Mouse (Mus musculus) lung, adult 18-20 months (tissue): ENCODE data around the gene Fkbp15.
A peak's percentile ranks its signal among the peaks of the same experiment; 100 is the strongest.

Experiments
- DNase-seq, 2 experiments: peaks; one replicate each; pipeline ENCODE4 v3.0.0; 2022; ENCODE audit warnings: mixed read lengths in 2 of 2

The Fkbp15 gene

DNA sequence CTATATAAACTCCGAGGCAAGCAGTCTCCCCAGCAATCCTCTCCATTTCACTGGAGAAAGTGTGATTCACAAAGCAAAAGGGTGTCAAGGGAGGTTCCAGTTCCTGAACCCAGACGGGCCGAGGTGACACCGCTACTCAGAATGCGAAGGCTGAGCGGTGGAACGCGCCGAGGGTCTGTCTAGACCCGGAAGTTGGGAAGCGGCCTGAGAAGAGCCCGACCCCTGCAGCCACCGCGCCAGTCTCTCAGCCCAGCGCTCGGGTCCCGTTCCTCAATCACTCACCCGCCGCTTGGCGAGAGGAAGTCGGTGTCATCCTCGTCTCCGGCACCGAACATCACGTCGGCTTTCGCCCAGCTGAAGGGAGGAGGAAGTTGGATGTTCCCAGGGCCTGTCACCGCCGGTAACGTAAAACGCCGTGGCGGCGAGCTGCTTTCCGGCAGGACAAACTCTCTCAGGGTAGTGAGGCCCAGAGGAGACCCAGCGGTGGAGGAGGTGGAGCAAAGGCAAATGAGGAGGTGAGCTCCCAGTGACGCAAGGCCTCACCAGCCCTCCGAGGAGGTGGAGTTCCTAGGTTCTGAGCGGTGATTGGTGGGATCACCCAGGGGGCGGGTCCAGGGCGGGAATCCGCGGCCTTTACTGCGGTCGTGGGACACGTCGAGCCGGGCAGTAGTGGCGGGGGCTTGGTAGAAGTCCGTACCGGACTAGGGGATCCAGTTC is at the start of gene Fkbp15, which contains the start of gene Slc31a1:
Gene Fkbp15 (minus strand): TSS at position 461 of the 717 bp plus-strand sequence.
Gene Slc31a1 (plus strand): TSS at position 640 of the 717 bp plus-strand sequence.
- DNase-seq, result peak; percentile 98

- no peak for DNase-seq
Measured at GRCm38 (mm10) chr4:62409615-62410014, 49.3 kb upstream of the Fkbp15 start.

GRCm38 (mm10) chr4:62408601-62409282 is 48.4 kb upstream of the Fkbp15 start, which contains the start of the genes Cdc26 and Prpf4:
Cdc26 (minus strand) TSS chr4:62408642.
Prpf4 (plus strand) TSS chr4:62408797.
- peak; percentile 99 for DNase-seq

DNA sequence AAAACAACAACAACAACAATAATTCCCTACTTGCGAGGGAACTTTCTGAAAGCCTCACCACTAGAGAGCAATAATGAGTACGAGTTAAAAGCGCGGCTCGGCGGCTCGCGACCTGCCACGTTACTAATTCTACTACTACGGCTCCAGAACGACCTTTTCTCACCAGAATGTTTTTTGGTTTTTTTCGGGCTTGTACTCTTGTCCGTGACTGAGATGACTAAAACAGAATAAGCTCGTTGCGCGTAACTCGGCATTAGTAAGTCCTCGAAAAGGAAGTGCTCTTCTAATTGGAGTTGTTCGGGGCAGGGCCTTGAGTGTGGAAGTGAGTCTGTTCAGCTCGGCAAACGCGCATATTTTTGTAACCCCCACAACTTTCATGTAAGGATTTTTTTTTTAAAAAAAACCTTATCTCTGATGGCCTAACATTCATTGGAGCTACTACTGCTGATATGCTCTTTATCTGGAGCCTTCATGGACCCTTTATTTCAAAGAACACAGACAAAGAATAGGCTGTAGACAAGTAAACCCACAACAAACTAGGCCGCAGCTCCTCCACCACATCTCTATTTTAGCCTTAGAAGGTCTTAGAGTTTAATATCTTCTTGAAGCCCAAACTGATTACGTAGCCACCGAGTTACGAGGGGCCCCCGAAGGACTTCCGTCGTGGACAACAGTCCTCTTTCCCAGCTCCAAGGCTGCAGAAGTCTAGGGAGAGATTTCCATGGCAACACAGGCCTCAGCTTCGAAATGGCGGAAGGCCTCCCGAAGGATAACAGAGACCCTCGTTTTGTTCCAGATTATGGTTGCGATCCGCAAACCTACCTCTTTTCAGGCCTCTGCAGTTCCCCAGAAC is 47.6 kb upstream of the Fkbp15 start:
- peak; percentile 52 to 61 for DNase-seq

DNA sequence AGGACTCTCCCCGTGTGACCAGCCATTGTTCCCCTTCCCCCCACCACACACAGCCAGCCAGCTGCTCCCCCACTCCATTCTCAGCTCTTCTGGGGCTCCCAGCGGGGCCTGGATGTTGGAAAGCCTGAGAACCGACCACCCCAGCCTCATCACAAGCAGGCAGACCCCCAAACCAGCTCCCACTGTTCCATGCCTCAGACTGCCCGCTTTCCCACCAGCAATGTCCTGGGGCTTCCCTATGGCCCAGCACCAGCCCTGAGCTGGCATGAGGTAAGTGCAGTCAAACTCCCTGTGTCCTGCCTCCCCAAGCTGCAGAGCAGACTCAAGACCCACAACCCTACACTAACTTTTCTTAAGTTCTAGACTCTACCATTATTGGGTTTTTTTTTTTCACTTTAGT is 45.8 kb upstream of the Fkbp15 start:
- no peak for DNase-seq

GRCm38 (mm10) chr4:62398956-62399355 is 38.6 kb upstream of the Fkbp15 start:
- no peak for DNase-seq

GRCm38 (mm10) chr4:62397616-62398365 is 37.4 kb upstream of the Fkbp15 start:
- DNase-seq, result no peak

DNA sequence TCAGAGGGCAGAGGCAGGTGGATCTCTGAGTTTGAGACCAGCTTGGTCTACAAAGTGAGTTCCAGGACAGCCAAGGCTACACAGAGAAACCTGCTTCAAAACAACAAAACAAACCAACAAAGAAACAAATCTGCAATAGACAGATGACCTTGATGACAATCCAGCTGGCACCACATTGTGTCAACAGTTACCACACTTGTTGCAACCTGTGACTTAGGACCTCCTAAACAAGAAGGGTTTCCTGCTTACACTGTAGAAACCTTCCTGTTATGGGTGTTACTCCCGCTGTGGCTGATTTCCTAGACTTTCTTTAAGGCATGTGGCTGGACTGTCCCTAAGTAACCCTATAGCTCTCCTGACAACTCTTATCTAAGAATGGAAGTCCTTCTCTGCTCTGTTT is 35.5 kb upstream of the Fkbp15 start:
- peak in 1 of 2 experiments; percentile 15 for DNase-seq

- DNase-seq, result no peak
Measured at GRCm38 (mm10) chr4:62393459-62393858, 33.1 kb upstream of the Fkbp15 start.

GRCm38 (mm10) chr4:62391892-62392291 is 31.5 kb upstream of the Fkbp15 start:
- peak; percentile 10 to 12 for DNase-seq

GRCm38 (mm10) chr4:62389592-62390512 is 29.5 kb upstream of the Fkbp15 start:
- peak in 1 of 2 experiments; percentile 13 for DNase-seq

- DNase-seq, result no peak
Measured at GRCm38 (mm10) chr4:62385439-62385838, 25.1 kb upstream of the Fkbp15 start.

DNA sequence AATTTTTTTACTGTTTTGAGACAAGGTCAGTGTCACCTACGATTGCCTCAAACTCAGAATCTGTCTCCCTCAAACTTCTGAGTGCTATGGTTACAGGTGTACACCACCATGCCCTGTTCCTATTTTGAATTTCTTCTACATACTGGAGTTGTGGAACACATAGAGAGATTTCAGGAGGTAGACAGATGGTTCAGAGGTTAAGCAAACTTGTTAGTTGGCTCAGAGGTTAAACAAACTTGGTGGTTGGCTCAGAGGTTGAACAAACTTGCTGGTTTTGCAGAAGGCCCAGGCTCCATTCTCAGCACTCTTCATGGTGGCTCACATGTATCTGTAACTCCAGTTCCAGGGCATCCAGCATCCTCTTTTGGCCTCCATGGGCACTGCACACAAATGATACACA is 23.8 kb upstream of the Fkbp15 start:
- DNase-seq, result no peak

DNA sequence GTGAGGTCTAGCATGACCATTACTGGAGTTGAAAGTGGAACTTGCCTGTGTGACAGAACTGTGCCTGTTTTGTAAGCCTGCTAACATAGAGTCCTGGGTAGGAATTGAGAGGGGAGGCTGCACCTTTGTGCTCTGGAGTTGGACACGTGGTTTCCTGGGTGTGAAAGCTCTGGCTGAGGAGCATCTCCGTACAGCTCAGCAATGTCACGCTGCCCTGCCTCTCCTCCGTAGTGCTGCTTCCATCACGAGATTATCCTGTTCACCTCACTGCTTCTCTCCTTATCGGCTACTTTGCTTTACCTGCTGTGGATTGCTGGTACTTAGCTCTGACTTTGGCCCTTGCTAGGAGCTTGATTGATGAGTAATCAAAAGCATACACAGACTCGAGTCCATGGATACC is 23.4 kb upstream of the Fkbp15 start:
- no peak for DNase-seq

DNA sequence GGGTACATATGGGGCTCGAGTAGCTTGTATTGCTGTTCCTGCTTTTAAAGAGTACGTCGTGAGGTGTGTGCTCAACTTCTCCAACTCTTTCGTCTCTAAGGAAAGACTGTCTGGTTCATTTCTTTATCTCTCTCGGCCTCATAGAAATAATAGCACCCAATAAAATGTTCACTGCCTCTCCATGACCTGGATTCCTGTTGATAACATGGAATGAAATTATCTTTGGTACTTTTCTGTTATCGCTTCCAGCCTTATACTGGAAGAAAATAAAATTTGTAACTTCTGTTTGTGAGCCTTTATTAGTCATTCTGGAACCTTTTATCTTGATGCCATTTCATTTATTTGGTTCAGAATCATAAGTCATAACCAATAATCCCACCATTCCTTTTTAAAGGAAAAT is 22.9 kb upstream of the Fkbp15 start:
- no peak for DNase-seq

DNA sequence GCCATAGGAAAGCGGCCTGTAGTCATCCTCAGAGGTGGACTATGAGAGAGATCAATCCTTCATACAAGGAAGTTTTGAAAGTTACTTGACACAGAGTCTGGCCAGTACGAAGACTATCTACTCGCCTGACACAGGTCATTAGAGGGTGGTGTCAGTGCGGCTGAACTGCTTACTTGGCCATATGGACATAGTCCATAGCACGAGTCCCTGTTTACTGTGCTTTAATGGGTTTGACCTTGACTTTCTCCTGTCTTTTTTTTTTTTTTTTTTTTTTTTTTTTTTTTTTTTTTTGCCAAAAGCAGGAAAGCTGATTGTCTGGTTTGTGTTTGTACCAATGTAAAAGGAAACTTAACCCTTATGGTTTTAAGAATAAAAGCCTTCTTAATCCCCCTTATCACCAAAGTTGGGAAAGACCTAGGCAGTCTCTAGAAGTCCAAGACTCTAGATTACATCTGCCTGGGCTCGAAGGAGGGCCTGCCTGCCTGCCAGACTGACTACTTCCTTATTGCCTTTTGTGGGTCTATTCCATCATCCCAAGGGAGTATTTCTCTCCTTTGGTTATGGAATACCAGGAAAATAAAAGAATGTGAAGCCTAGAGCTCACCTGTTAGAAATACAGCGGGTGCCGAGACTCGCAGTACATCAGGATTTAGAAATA is 19.5 kb upstream of the Fkbp15 start:
- no peak for DNase-seq

- no peak for DNase-seq
Measured at GRCm38 (mm10) chr4:62376123-62376522, 15.8 kb upstream of the Fkbp15 start.

DNA sequence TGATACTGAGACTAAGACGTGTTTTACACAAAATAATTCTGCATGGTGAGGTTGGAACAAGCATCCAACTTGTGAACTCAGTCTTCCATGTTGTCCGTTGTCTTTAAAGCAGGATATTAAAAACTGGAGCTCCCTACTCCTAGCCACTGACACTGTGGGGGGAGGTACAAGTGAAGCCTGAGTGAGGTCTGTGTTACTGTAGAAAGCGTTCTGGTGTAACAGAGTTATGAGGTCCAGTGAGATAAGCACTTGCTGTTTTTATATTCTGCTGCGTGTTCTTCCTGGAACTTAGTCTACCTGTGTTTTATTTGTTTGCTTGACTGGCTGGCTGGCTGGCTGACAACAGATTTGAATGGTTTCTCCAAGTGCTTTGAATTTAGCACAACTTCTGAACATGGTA is 14.0 kb upstream of the Fkbp15 start:
- peak in 1 of 2 experiments; percentile 37 for DNase-seq

- DNase-seq, result no peak
Measured at GRCm38 (mm10) chr4:62373668-62374067, 13.3 kb upstream of the Fkbp15 start.

DNA sequence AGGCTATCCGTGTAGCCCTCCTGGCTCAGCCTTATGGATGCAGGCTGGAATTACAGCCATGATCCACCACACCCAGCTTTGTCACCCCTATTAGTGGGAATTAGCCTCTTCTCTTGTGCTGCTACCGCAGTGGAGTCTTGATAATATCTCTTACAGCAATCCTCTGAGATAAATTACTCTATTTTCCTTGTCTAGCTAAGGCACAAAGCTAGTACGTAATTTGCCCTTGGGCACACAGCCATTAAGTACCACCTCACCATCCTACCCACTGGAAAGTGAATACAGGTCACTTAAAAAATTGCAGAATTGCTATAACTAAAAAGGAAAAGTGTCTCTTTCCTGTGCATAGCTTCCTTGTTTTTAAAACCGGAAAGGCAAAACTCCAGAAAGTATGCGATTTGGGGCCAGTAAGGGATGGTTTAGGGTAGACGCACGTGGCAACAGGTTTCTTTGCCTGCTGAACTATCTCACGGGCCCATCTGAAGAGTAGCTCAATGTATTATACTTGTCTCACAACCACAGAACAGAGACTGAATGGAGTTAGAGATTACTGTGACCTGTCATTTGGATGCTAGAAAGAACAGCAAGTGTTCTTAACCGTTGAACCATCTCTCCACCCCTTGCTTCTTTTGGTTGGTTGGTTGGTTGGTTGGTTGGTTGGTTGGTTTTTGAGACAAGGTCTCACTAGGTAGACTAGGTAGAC is 12.6 kb upstream of the Fkbp15 start:
- DNase-seq, result no peak
